Mouse (Mus musculus): Measurements from ENCODE around the gene Apon. TPM values are rescaled to one million over a fixed set of nuclear protein-coding genes. Genes with fewer than 3 reads are reported as not detected.
"Not testable (repeated sequence)": the region's sequence is repeated elsewhere in the genome, so short reads cannot be mapped to it uniquely, and the experiment has no call there.

The Apon gene
- not detected for total RNA-seq (2021)
- long read RNA-seq, experiment 1: 0 reads
- long read RNA-seq, experiment 2: 0 reads

DNA sequence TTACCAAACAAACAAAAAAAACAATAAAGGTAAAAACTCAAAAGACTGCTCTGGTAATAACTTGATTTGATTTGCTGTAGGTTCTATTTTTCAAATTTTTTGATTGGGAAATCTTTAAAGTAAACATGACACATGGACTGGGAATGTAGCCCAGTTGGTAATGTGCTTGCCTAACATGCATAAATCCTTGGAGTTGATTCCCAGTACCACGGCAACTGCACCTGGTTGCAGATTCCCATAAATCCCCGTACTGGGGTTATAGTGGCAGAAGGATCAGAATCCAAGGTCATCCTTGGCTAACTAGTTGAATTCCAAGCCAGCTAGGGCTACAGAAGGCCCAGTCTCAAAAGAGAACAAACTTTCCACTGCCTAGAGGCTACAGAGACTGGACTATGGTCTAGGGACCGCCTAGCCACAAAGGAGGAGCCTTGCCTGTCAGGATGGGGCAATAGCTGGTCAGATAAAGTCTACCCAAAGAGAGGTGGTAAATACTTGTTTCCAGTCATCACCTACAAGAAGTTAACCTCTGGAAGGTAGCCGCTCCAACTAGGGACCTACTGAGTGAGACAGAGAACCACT is at the start of gene Apon:
Apon (plus strand) TSS at position 420 of the 579 bp plus-strand sequence.
- DNase-seq: no peak

DNA sequence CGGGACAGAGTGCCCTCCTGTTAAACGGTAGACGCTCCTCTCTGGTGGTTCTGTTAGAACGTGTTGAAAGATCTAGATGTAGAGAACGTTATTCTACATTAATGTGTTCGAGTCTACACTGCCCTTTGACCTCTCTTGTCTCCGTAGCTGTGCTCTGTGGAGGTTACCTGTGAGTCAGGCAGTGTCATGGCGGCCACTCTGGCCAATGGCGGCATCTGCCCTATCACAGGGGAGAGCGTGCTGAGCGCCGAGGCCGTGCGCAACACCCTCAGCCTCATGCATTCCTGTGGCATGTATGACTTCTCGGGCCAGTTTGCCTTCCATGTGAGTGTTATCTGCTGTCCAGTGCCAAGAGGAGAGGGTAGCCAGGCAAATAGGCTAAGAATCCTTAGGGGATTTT is 49.0 kb upstream of the Apon start:
- DNase-seq: no peak

DNA sequence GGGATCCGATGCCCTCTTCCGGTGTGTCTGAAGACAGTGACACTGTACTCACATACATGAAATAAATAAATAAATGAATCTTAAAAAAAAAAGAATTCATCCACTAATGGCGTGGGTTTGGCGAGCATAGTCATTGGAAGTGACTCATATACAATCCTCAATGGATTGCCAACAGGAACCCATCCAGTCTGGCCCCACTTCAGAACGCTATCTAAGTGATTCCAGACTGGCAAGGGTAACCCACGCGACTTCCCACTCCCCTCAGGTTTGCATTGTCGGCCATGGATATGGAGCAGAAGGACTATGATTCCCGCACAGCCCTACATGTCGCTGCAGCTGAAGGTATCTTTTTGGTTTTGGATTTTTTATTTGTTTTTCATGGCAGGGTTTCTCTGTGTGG is 45.6 kb upstream of the Apon start:
- no peak for DNase-seq

DNA sequence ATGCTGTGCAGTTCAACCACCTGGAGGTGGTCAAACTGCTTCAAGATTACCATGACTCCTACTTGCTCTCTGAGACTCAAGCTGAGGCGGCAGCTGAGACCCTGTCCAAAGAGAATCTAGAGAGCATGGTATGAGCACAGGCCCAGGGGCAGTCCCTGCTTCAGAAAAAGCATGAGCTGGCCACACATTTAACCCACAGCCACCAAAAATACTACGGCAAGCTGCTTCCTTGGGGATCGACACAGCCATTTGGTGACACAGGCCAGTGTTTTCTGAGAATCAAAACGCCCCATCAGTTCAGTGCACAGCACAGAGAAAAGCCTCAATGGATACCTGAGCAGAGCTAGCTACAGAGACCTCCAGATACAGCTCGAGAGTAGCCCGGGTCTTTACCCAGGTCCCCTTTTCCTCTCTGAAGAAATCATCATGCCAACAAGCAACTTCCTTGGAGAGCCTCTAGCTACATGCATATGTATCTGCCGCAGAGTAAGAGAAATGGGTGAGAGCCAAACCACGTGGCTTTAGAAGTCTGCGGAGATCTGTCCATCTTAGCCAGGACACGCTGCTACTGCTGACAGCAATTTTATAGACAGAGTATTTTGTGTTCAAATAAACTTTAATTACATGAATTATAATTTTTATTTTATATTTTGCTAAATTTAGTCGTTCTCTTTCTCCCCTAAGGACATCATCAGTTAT is 44.4 kb upstream of the Apon start:
- DNase-seq: no peak

DNA sequence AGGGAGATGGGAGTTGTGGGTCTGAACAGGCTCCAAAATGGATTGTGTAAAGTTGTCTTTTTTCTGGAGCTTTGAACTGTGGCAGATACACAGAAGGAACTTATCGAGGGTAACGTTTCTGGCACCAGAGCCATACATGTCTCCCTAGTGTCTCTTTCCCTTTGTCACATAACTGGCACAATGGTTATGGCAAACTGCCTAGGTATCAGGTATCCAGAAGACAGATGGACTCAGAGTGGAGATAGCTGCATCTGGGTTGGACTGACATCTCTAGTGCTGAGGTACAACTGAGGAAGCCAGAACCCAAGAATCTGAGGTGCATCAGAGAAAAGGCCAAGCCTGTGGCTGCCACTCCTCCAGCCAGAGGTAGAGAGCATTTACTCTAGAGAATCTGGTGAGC is 43.8 kb upstream of the Apon start:
- no peak for DNase-seq

- DNase-seq: peak; percentile 11 to 35
Measured at GRCm38 (mm10) chr10:128210954-128211353, 42.9 kb upstream of the Apon start.

- DNase-seq: peak; percentile 92 to 95
Measured at GRCm38 (mm10) chr10:128211390-128212108, 42.3 kb upstream of the Apon start, which contains the start of gene Spryd4. Spryd4 (minus strand) TSS chr10:128211807.

DNA sequence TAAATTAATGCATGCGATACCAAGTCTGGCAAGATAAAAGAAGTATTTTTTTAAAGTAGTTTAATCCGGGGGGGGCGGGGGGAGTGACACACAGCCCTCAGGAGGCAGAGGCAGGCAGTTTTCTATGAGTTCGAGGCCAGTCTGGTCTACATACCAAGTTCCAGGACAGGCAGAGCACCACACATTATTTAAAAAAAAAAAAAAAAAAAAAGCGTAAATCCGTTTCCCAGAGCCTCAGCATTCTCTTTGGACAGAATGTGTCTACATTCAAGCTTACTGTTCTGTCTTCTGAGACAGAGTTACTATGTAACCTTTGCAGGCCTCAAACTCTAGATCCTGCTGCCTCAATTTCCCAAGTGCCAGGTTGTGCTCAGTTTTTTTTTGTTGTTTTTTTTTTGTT is 41.7 kb upstream of the Apon start:
- DNase-seq: no peak

DNA sequence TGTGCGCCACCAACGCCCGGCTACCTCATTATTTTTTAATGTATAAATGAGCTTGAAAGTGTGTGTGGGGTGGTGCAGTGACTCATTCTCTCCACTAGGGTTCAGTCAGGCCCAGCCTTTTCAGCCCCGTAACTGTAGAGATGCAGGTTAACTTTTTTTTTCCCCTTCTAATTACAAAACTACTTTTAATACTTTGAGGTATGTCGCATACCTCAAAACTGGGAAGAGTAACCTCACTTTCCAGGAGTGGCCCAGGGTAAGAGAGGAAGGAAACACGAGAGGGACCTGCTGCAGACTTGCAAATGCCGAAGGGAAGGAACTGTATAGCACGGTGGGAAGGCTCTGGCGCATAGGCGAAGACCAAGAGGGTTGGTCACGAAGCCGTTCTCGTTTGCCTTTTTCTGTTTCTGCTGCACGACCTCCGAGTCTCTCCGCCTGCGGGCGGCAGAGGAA is 41.0 kb upstream of the Apon start:
- DNase-seq: peak; percentile 73 to 82

DNA sequence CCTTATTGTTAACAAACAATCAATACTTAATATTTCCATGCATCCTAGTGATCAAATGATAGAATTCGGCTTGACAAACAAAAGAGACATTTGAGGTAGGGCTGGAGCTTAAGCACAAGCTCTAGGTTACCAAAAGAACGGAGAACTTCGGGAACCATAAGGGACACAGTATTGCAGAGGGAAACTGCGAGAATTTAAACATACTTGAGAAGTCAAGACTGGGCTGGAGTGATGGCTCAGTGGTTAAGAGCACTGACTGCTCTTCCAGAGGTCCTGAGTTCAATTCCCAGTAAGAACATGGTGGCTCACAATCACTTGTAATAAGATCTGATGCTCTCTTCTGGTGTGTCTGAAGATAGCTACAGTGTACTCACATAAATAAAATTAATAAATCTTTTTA is 39.8 kb upstream of the Apon start:
- not testable (repeated sequence) for DNase-seq

- DNase-seq: no peak
Measured at GRCm38 (mm10) chr10:128214981-128215380, 38.9 kb upstream of the Apon start.

GRCm38 (mm10) chr10:128218387-128219117 is 35.3 kb upstream of the Apon start:
- DNase-seq: no peak

GRCm38 (mm10) chr10:128221533-128222286 is 32.2 kb upstream of the Apon start:
- DNase-seq: peak in 1 of 2 experiments; percentile 22

DNA sequence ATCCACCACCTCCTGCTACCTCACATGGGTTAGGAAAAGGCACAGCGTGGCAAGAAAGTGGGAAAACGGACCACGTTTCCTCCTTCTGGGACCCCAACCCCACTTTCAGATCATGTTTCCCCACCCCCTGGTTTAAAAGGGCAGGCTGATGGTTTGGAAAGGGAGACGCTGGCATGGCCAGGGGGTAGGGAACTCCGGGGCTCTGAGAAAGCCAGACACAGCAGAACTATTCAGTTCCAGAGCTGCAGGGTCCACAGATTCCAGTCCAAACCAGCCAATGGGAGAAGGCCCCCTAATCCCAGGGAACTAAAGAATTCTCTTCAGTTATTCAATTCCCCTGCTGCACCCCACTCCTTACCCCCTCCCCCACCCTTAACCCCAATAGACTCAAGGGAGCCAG is 28.8 kb upstream of the Apon start:
- no peak for DNase-seq

DNA sequence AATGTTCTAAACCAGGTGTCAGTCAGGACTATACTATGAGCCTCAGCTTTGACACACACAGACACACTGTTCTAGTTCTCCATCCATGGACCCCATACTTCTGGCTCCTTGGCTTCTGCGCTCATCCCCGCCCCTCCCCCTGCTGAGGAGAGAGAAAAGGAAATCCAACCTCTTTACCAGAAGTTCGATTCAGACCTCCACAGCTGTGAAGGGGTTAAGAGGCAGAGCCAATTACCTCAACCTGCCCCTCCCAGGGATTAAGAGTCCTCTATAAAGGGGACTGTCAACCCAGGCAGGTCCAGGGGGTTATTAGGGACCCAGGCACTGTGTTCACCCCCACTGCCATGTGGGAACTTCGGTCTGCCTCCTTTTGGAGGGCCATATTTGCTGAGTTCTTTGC is 28.4 kb upstream of the Apon start, which contains the start of gene Mip:
Mip (plus strand) TSS at position 301 of the 400 bp plus-strand sequence.
- no peak for DNase-seq

GRCm38 (mm10) chr10:128227592-128227991 is 26.3 kb upstream of the Apon start:
- DNase-seq: no peak

GRCm38 (mm10) chr10:128228009-128228408 is 25.9 kb upstream of the Apon start:
- no peak for DNase-seq

DNA sequence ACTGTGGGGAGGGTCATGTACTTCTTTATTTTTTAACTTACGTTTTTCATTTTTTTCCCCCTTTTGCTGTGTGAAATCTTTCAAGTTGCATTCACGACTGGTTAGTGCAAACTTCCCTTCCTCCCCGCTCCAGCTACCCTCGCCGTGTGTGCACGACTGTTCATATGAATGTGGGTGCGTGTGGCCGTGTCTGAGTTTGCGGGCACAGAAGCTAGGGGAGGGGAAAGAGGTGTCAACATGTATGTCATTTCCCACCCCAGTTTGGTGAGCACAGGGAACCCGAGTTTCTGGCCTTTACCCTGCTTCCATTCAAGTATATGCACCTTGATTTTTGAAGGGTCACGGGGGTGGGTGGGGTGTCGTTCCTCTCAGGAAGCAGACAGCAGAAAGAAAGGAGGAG is 23.3 kb upstream of the Apon start:
- DNase-seq: no peak

DNA sequence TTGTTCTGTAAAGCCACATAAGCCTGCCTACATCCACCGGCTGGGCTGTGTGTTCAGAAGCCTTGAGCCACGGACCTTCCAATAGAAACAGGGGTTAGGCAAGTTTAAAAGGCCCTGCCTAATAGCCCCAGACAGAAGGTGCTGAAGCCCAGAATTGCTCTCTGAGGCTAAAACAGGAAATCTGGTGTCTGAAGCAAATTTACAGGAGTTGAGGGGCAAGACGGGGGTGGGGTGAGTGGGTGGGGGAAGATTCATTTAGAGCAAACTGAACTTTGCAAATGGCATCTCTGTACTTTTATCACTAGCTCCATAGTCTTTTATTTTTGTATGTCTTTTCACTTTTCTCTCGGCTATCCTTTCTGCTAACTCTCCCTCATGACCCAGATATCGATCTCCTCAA is 22.8 kb upstream of the Apon start:
- no peak for DNase-seq

DNA sequence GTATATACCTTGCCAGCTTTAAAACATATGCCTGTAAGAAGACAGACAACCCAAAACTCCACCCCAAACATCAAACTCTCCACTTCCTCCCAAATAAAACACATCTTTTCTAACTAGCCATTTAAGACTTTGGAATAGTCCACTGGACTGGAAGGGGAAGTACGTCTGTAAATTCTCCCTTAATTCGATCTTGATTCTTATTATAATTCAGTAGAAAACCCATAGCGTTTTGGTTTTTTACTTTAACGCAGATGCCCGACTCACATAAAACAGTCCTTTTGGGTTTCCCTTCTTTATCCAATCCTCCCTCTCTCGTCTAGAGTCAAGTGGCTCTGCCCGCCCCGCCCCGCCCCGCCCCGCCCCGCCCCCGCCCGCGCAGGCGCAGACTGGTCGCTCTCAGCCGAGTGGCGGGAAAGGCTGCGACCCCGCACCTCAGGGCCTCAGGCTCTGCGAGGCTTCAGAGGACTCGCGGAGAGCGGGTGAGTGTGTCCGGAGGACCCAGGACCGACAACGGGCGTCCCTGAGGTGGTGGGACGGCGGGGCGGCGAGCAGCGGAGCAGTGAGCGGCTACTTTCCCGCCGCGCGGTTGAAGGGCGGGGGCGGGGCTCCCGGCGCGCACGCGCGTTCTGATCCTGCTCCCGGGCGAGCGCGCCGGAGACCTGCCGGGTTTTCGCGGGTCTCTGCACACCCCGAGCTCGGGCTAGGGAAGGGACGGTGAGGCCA is 22.0 kb upstream of the Apon start, which contains the start of gene Timeless:
Timeless (plus strand) TSS at position 369 of the 723 bp plus-strand sequence.
- peak; percentile 90 to 95 for DNase-seq
